Mouse (Mus musculus): Measurements from ENCODE around the gene Kcnk2. TPM values are rescaled to one million over a fixed set of nuclear protein-coding genes. Genes with fewer than 3 reads are reported as not detected.
"Not testable (repeated sequence)": the region's sequence is repeated elsewhere in the genome, so short reads cannot be mapped to it uniquely, and the experiment has no call there.

Gene Kcnk2
- total RNA-seq, 2 experiments from 2014 or later, result not detected

GRCm38 (mm10) chr1:189345166-189345565, 56.9 kb downstream of the Kcnk2 start:
- ATAC-seq (replicated peaks; ENCODE audit: low FRiP score, low TSS enrichment, poor library complexity, severe bottlenecking), result no peak

DNA sequence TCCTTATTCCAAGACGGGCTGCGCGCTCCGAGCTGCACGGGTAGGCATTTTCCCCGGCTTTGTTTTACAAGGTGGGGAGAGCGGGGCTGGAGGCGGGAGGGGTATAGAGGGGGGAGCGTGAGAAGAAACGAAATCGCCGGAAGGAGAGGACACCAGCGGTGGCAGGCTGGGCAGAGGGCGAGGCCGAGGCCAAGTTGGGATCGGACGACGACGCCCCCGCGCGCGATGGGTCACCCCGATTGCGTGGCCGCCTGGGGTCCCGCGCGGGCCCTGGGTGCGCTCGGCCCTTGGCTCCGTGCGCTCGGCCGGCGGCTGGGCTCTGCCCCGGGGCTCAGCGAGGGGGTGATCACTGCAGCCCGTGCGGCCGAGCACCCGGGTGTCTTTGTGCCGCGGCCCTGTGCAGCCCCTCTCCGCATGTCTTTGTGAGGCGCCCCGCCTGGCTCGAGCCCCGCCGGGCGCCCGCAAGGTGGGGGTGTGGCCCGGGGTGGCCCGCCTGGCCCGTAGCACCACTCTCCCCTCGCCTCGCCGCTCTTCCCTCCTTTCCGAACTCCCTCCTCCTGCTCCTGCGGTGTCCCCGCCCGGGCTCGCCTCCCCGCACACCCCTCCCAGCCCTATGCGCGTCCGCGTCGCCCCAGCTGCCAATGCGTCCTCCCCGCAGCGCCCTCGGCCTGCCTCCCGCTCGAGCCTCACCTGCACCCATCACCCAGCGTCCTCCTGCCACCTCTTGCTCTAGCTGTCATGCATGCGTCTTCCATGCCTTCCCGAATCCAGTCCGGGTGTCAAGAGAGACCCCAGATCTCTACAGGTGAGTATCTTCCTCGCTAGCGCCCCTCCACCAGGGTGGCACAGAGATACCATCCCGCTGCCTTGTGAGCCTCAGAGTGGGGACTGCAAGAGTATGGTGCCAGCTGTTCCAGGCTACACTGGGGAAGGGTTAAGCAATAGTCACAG, 58.5 kb downstream of the Kcnk2 start:
- no peak for ATAC-seq (replicated peaks; ENCODE audit: low FRiP score, low TSS enrichment, poor library complexity, severe bottlenecking)

DNA sequence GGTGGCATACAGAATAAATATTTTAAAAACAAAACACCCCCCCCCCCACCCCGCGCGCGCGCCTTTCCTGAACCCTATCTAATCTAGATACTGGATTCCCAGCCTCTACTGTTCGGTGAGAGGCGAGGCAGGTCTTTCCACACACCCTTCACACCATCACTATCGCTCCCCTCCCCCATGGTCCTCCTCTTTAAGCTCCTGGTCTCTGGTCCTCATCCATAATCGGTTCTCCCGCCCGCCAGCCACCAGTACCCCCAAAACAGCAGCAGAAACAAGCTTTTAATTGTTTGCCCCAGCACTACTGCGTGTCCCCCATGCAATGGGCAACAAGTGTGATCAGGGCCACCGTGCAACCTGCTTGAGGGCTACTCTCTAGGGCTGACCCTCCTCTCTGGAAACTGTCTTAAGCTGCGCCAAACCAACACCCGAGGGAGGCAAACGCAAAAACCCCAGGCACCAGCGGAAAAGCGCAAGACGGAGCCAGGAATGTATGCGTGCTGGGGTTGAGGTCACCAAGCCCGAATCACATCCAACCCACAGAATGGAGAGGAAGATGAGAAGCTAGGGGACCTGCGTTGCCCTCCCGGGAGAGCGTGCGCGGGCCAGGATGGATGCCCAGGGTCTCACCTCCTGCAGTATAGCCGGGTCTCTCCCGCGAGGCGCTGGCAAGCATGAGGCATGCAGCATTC, 59.5 kb downstream of the Kcnk2 start:
- no peak for ATAC-seq (replicated peaks; ENCODE audit: low FRiP score, low TSS enrichment, poor library complexity, severe bottlenecking)

DNA sequence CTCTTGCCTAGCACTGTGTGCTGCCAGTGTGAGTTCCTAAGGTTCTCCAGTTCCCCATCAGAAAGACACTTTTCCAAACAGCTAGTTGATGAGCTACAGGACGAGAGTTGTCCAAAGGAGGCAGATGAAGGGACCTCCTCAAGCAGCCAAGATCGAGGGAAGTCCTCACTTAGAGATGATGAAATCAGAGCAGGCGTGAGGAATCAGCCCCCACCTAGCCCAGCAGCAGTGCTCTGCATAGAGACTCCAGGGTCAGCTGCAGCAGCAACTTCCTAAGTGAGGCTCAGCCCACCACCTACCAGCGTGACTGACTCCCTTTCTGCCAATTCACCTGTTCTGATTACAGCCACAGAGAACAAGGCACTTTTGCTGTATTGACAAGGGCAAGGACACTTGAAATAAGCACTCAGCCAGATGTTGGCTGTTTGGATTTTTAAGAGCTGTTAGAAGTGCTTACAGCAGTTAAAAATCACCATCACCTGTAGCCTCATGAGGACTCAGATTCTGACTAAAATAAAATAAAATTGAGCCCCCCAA, 60.6 kb downstream of the Kcnk2 start:
- ATAC-seq (replicated peaks; ENCODE audit: low FRiP score, low TSS enrichment, poor library complexity, severe bottlenecking), result no peak

GRCm38 (mm10) chr1:189315896-189316295, 86.2 kb downstream of the Kcnk2 start:
- no peak for ATAC-seq (replicated peaks; ENCODE audit: low FRiP score, low TSS enrichment, poor library complexity, severe bottlenecking)

DNA sequence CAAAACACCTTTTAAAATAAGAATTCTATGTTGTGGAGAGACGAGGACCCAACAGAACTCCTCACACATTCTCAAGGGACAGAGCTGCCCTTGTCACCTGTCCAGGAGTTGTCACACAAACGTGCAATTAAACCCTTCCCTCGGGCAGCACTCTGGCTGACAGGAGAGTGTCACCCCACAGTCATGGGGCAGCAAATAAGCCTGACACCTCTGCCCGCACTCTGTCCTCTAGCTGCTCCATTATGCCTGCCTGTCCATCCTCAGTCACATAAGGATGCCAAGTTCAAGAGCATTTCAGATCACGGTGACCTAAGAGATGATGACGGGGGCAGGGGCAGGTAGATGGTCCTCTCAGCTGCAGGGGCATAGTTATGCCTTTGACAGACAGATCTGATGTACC, 87.6 kb downstream of the Kcnk2 start:
- ATAC-seq (replicated peaks; ENCODE audit: low FRiP score, low TSS enrichment, poor library complexity, severe bottlenecking), result no peak

- no peak for ATAC-seq (replicated peaks; ENCODE audit: low FRiP score, low TSS enrichment, poor library complexity, severe bottlenecking)
Measured at GRCm38 (mm10) chr1:189313750-189314149, 88.3 kb downstream of the Kcnk2 start.

GRCm38 (mm10) chr1:189310145-189310544, 91.9 kb downstream of the Kcnk2 start:
- no peak for ATAC-seq (replicated peaks; ENCODE audit: low FRiP score, low TSS enrichment, poor library complexity, severe bottlenecking)

- ATAC-seq (replicated peaks; ENCODE audit: low FRiP score, low TSS enrichment, poor library complexity, severe bottlenecking), result no peak
Measured at GRCm38 (mm10) chr1:189304988-189305522, 97.0 kb downstream of the Kcnk2 start.

DNA sequence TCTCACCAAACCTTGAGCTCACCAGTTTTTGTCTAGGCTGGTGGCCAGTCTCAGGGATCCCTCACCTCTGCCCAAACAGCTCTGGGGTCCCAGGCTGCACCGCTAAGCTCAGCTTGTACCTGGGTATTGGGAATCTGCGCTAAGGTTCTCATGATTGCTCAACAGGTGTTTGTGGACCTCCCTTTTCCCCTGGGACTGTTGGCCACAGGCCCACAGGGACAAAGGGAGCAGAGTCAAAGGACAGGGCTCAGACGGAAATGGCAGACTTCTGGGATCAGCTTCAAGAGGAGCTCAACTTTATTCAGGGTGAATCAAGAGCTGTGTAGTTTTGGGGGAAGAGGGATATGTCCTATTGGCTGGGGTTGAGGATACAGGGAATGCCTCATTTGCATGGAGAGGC, 99.1 kb downstream of the Kcnk2 start:
- ATAC-seq (replicated peaks; ENCODE audit: low FRiP score, low TSS enrichment, poor library complexity, severe bottlenecking), result no peak

DNA sequence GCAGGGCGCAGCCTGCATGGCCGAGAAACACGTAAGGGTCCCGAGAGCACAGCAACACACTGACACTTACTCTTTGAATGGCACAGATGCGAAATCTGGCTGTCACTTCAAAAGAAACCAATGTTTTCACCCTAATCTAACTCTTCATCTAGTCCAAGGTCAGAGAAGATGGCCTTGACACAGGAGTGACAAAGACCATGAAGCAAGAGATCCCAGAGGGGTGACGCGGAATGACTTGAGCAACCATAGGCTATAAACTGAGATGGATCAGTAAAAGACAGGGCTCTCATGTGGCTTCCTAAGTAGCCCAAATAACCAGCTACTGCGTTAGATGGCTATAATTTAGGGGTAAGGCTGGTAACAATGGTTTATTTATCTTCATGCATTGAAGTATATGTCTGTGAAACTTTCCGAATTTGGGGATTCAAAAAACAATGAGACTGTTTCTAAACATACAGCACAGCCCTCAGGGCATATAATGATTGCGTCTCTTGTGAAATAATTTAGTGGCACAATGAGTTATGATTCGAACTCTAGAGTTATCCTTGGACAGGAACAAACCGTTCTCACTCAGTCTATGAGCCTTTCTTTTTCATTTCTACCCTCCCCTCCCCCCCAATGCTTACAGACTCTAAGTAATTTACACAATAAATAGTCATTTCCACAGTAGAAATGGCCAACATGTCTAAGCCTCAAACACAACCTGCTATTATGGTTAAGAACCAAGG, 108.2 kb downstream of the Kcnk2 start:
- ATAC-seq (replicated peaks; ENCODE audit: low FRiP score, low TSS enrichment, poor library complexity, severe bottlenecking), result no peak

DNA sequence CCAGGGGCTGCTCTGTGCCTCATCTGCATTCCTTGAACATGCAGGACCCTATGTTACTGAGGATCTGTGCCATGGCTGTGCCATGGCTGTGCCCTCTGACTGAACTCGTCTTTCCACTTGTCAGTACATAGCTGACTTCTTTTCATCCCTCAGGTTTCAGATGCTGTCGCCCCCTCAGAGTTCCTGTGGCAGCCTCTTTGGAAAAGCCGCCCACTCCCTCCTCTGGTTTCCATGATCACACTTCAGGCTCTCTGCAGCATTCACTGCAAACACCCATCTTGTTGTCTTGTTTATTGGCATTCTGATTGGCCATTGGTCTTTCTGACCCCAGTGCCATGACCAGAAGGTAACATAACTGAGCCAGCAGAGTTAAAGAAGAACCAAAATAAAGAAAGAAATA, 111.2 kb downstream of the Kcnk2 start:
- no peak for ATAC-seq (replicated peaks; ENCODE audit: low FRiP score, low TSS enrichment, poor library complexity, severe bottlenecking)

DNA sequence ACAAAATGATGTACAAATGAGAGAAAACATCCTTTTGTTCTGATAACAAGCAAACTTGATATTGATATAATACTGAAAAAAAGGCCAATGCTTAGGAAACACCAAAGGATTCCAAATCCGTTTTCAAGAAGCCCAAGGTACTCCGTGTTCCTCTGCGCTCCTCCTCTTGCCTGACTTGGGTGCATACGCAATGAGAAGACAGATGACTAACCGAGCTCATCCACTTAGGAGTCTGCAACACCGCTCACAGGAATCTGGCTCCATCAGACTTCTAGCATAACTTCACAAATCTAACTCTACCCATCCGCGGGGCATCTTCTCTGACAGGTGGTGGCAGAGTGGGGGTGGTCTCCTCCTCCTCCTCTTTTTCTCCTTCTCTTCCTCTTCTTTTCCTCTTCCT, 113.1 kb downstream of the Kcnk2 start:
- ATAC-seq (replicated peaks; ENCODE audit: low FRiP score, low TSS enrichment, poor library complexity, severe bottlenecking), result no peak

GRCm38 (mm10) chr1:189272281-189272680, 129.8 kb downstream of the Kcnk2 start:
- no peak for ATAC-seq (replicated peaks; ENCODE audit: low FRiP score, low TSS enrichment, poor library complexity, severe bottlenecking)

DNA sequence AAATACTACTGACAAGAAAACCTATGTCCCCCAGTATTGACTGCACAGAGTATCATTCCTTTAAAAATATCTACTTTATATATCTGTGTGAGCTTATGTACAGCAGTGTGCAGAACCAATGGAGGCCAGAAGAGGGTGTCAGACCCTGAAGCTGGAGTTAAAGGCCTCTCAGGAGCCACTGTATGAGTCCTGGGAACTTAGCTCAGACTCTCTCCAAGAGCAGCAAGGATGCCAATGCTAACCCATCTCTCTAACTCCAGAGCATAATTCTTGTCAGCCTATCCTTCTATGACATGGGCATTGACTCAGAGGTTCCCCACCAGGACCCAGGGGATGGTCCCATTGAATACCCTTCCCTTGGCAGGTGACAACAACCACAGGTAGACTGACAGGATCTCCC, 148.4 kb downstream of the Kcnk2 start:
- no peak for ATAC-seq (replicated peaks; ENCODE audit: low FRiP score, low TSS enrichment, poor library complexity, severe bottlenecking)

GRCm38 (mm10) chr1:189253207-189253606, 148.9 kb downstream of the Kcnk2 start:
- no peak for ATAC-seq (replicated peaks; ENCODE audit: low FRiP score, low TSS enrichment, poor library complexity, severe bottlenecking)

GRCm38 (mm10) chr1:189243206-189243605, 158.9 kb downstream of the Kcnk2 start:
- ATAC-seq (replicated peaks; ENCODE audit: low FRiP score, low TSS enrichment, poor library complexity, severe bottlenecking), result not testable (repeated sequence)

DNA sequence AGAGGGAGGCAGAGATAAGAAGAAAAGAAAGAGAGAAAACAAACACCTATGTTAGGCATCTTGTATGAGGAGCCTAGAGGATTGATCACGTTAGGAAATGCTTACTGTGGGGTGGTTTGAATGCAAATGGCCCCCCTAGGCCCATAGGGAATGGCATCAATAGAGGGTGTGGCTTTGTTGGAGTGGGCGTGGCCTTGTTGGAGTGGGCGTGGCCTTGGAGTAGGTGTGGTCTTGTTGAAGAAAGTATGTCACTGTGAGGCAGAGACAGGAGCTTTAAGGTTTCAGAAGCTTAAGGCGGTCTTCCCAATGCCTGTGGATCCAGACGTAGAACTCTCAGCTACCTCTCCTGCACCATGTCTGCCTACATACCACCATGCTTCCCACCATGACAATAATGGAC, 166.8 kb downstream of the Kcnk2 start:
- ATAC-seq (replicated peaks; ENCODE audit: low FRiP score, low TSS enrichment, poor library complexity, severe bottlenecking), result no peak

- no peak for ATAC-seq (replicated peaks; ENCODE audit: low FRiP score, low TSS enrichment, poor library complexity, severe bottlenecking)
Measured at GRCm38 (mm10) chr1:189232829-189233228, 169.2 kb downstream of the Kcnk2 start.

All from megakaryocyte-erythroid progenitor cell, adult 5-6 weeks (primary cell).